Mouse (Mus musculus) forebrain, embryonic 16.5 days (tissue): ENCODE data around the gene Yjefn3. TPM values are rescaled to one million over a fixed set of nuclear protein-coding genes. Genes with fewer than 3 reads are reported as not detected.
"Not testable (repeated sequence)": the region's sequence is repeated elsewhere in the genome, so short reads cannot be mapped to it uniquely, and the experiment has no call there.

Experiments used
- ATAC-seq: fragments of 200-750 bp; cut with Nextera tagmentation; 2 replicates; pipeline ENCODE4 v1.8.0; 2017; ENCODE audit warnings: mild to moderate bottlenecking, moderate library complexity
- H3K27ac ChIP-seq: fragments of 300-500 bp; sonication (generic); 2 replicates; pipeline ENCODE4 v1.5.1; 2014; ENCODE audit warnings: low read length, control low read depth
- H3K27me3 ChIP-seq: fragments of 300-500 bp; sonication (generic); replicated peaks from 2 replicates; pipeline ENCODE4 v1.6.1; 2014; ENCODE audit warnings: low read length; ENCODE audit not compliant: control insufficient read depth, insufficient read depth
- H3K36me3 ChIP-seq: fragments of 300-500 bp; sonication (generic); 2 replicates; pipeline ENCODE4 v1.6.1; 2014; ENCODE audit not compliant: control insufficient read depth, insufficient read depth
- H3K4me1 ChIP-seq: fragments of 300-500 bp; sonication (generic); replicated peaks from 2 replicates; pipeline ENCODE4 v1.6.1; 2014; ENCODE audit warnings: low read length; ENCODE audit not compliant: control insufficient read depth, insufficient read depth
- H3K4me2 ChIP-seq: fragments of 300-500 bp; sonication (generic); 2 replicates; pipeline ENCODE4 v1.6.1; 2014; ENCODE audit warnings: mild to moderate bottlenecking, low read length, control low read depth
- H3K4me3 ChIP-seq: fragments of 300-500 bp; sonication (generic); replicated peaks from 2 replicates; pipeline ENCODE4 v1.5.1; 2014; ENCODE audit warnings: mild to moderate bottlenecking, low read length, control low read depth
- H3K9ac ChIP-seq: fragments of 300-500 bp; sonication (generic); replicated peaks from 2 replicates; pipeline ENCODE4 v1.6.1; 2014; ENCODE audit warnings: low read depth, low read length, control low read depth
- H3K9me3 ChIP-seq: fragments of 300-500 bp; sonication (generic); 2 replicates; pipeline ENCODE4 v1.6.1; 2016; ENCODE audit warnings: low read length; ENCODE audit not compliant: control insufficient read depth
- WGBS: fragments of 180-500 bp; shearing (Covaris S2); extraction: QIAGEN DNeasy Blood & Tissue Kit; methylation state at CpG from one replicate; pipeline ENCODE4 v1.1.7; 2014; 5-methylcytosine and 5-hydroxymethylcytosine counted together
- polyA plus RNA-seq: library from polyadenylated mRNA; unstranded; fragments of >200 nt; fragmentation: Nextera tagmentation; extraction: Ambion mirVana; gene quantifications from 2 replicates; pipeline ENCODE4 v1.2.1, GENCODE M21; 2015

Yjefn3 gene
- polyA plus RNA-seq = 6.7 and 10.1 TPM in 2 replicates

GRCm38 (mm10) chr8:69902163-69903062 lies at the start of gene Yjefn3, which contains the start of the genes Tssk6 and Ndufa13:
Gene Yjefn3 (minus strand): TSS chr8:69902712.
Gene Tssk6 (plus strand): TSS chr8:69902184.
Gene Ndufa13 (minus strand): TSS chr8:69902558.
- peaks cover 31% of the 10 kb centered on the region for H3K4me1 ChIP-seq
- H3K27me3 ChIP-seq = no peaks in the 10 kb centered on the region
- peak within 1 kb of the TSS; percentile 98 for H3K4me2 ChIP-seq
- H3K36me3 ChIP-seq = no peaks in the 10 kb centered on the region
- peak within 1 kb of the TSS; percentile 86 for H3K4me3 ChIP-seq
- peak within 1 kb of the TSS; percentile 88 for H3K27ac ChIP-seq
- WGBS = 4% methylated on average over 89 of the region's 89 CpGs
- peak within 1 kb of the TSS; percentile 80 for H3K9ac ChIP-seq
- no peaks in the 10 kb centered on the region for H3K9me3 ChIP-seq
- ATAC-seq = peak; percentile 2

- Histone ChIP-seq H3K4me1 (no peaks in the 10 kb centered on the region), H3K9ac (no peak overlapping the region), H3K27ac (no peak overlapping the region), H3K4me2 (no peak overlapping the region), H3K36me3 (no peaks in the 10 kb centered on the region), H3K9me3 (no peaks in the 10 kb centered on the region), H3K4me3 (no peak overlapping the region), H3K27me3 (no peaks in the 10 kb centered on the region)
- no peak for ATAC-seq
- WGBS = 92% methylated on average over 2 of the region's 2 CpGs
These were observed 47.8 kb upstream of the Yjefn3 start for GRCm38 (mm10) chr8:69950300-69950699.

GRCm38 (mm10) chr8:69942495-69942894 lies 40.0 kb upstream of the Yjefn3 start:
- H3K9ac ChIP-seq, H3K36me3 ChIP-seq, H3K9me3 ChIP-seq, ATAC-seq, H3K27me3 ChIP-seq, H3K4me1 ChIP-seq, H3K4me3 ChIP-seq, H3K4me2 ChIP-seq, H3K27ac ChIP-seq: not testable (repeated sequence)
- 89% methylated on average over 2 of the region's 3 CpGs for WGBS

GRCm38 (mm10) chr8:69940386-69940785 lies 37.9 kb upstream of the Yjefn3 start:
- Histone ChIP-seq H3K27ac (no peak overlapping the region), H3K4me3 (no peak overlapping the region), H3K36me3 (no peaks in the 10 kb centered on the region), H3K4me1 (no peaks in the 10 kb centered on the region), H3K4me2 (no peak overlapping the region), H3K9me3 (no peaks in the 10 kb centered on the region), H3K9ac (no peak overlapping the region), H3K27me3 (no peaks in the 10 kb centered on the region)
- no peak for ATAC-seq
- 86% methylated on average over 2 of the region's 2 CpGs for WGBS

GRCm38 (mm10) chr8:69939633-69940032 lies 37.1 kb upstream of the Yjefn3 start:
- WGBS = 54% methylated on average over 3 of the region's 3 CpGs
- H3K4me2 ChIP-seq = no peak overlapping the region
- no peak for ATAC-seq

GRCm38 (mm10) chr8:69938245-69938982 lies 35.9 kb upstream of the Yjefn3 start:
- Histone ChIP-seq H3K9me3 (no peaks in the 10 kb centered on the region), H3K9ac (no peak overlapping the region), H3K27ac (no peak overlapping the region), H3K4me1 (no peaks in the 10 kb centered on the region), H3K27me3 (no peaks in the 10 kb centered on the region), H3K4me3 (no peak overlapping the region), H3K4me2 (no peak overlapping the region), H3K36me3 (no peaks in the 10 kb centered on the region)
- 92% methylated on average over 6 of the region's 6 CpGs for WGBS
- no peak for ATAC-seq

More at GRCm38 (mm10) chr8:69939633-69940032, 37.1 kb upstream of the Yjefn3 start:
- H3K9me3 ChIP-seq = no peaks in the 10 kb centered on the region
- H3K4me1 ChIP-seq = no peaks in the 10 kb centered on the region
- H3K4me3 ChIP-seq = no peak overlapping the region
- no peak overlapping the region for H3K27ac ChIP-seq
- H3K36me3 ChIP-seq = no peaks in the 10 kb centered on the region
- H3K9ac ChIP-seq = no peak overlapping the region
- no peaks in the 10 kb centered on the region for H3K27me3 ChIP-seq

GRCm38 (mm10) chr8:69937466-69937865 lies 35.0 kb upstream of the Yjefn3 start:
- no peaks in the 10 kb centered on the region for H3K4me1 ChIP-seq
- WGBS = 81% methylated on average over 3 of the region's 3 CpGs
- ATAC-seq = no peak
- H3K9me3 ChIP-seq = no peaks in the 10 kb centered on the region
- H3K27ac ChIP-seq = no peak overlapping the region
- H3K4me2 ChIP-seq = no peak overlapping the region
- no peak overlapping the region for H3K9ac ChIP-seq
- H3K27me3 ChIP-seq = no peaks in the 10 kb centered on the region
- H3K36me3 ChIP-seq = no peaks in the 10 kb centered on the region
- H3K4me3 ChIP-seq = no peak overlapping the region

- H3K27me3 ChIP-seq = no peaks in the 10 kb centered on the region
- H3K4me3 ChIP-seq = no peak overlapping the region
- peak; percentile 38; the same call in 1 of the 2 replicates for ATAC-seq
- H3K4me2 ChIP-seq = no peak overlapping the region
- no peaks in the 10 kb centered on the region for H3K36me3 ChIP-seq
- no peaks in the 10 kb centered on the region for H3K9me3 ChIP-seq
- no peak overlapping the region; the same call in 1 of the 2 replicates for H3K27ac ChIP-seq
- H3K9ac ChIP-seq = no peak overlapping the region
- WGBS = 54% methylated on average over 7 of the region's 7 CpGs
- H3K4me1 ChIP-seq = no peaks in the 10 kb centered on the region
These were observed 33.7 kb upstream of the Yjefn3 start for GRCm38 (mm10) chr8:69936050-69936794.

GRCm38 (mm10) chr8:69935431-69935830 lies 32.9 kb upstream of the Yjefn3 start:
- H3K4me3 ChIP-seq = no peak overlapping the region
- no peak for ATAC-seq
- H3K27me3 ChIP-seq = no peaks in the 10 kb centered on the region
- H3K36me3 ChIP-seq = no peaks in the 10 kb centered on the region
- no peaks in the 10 kb centered on the region for H3K9me3 ChIP-seq
- no peaks in the 10 kb centered on the region for H3K4me1 ChIP-seq
- WGBS = 89% methylated on average over 3 of the region's 3 CpGs
- no peak overlapping the region for H3K27ac ChIP-seq
- H3K4me2 ChIP-seq = no peak overlapping the region
- no peak overlapping the region for H3K9ac ChIP-seq
